Mouse (Mus musculus) skeletal muscle tissue, adult 2 months (tissue): ENCODE measurements around the gene Atp6v0d1.
A peak's percentile ranks its signal among the peaks of the same experiment; 100 is the strongest.

Source experiments
- DNase-seq: peaks from one replicate; pipeline ENCODE4 v3.0.0-alpha.2; 2012; ENCODE audit warnings: low read depth, low spot score

Gene Atp6v0d1

DNA sequence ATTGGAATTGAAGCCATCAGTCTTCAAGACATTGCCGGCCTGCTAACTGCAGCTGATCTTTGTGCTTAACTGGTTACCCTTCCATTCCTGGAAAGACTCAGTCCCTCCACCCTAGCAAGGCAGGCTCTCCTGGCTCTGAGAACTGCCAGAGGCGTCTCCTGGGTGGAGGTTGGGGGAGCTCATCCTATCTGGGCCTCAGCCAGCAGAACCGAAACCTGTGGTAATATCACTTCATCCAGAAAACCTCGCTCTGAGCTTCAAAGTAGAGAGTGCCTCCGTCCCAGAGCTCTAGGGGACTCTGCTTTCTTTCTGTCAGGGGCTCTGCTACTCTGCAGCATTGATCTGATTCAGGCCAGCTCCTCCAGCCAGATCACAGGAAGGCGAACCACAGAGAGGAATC lies 58.9 kb downstream of the Atp6v0d1 start:
- DNase-seq, result no peak

- no peak for DNase-seq
Observed at GRCm38 (mm10) chr8:105504617-105505016, 61.2 kb downstream of the Atp6v0d1 start.

GRCm38 (mm10) chr8:105499787-105500186 lies 66.1 kb downstream of the Atp6v0d1 start:
- DNase-seq, result no peak

DNA sequence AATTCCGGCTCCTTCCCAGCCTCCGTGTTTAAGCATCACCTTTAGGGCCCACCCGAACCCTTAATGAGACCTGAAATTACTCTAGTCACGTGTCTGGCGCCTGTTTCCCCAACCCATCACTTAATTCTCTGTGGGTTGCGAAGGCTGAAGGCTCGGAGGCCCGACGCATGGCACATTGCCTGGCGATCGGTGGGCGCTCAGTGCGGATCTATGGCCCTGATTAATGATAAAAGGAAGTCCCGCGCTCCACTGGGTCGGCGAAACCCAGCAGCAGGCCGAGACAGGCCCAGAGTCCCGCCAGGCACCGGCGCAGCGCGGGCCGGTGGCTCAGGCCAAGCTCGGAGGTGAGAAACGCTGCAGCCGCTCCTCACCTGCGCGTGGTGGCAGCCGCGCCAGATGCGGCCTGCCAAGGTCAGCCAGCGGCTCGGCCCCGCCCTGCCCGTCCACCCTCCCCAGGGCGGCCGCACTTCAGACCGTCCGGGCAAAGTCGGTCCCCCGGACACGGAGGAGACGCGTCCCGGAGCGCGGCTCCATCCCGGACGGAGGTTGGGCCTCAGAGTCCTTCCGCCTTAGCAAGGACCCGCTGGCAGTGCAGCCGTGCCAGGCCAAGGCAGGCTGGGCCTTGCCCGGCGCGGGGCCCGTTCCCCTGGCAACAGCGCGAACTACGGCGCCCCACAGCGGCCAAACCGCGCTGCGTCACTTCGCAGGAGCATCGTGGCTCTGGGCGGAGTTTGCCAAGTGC lies 69.2 kb downstream of the Atp6v0d1 start, which contains the start of gene Zdhhc1:
Gene Zdhhc1 (minus strand): TSS at position 464 of the 742 bp plus-strand sequence.
- DNase-seq, result peak; percentile 64

GRCm38 (mm10) chr8:105495350-105496302 lies 70.2 kb downstream of the Atp6v0d1 start:
- DNase-seq, result no peak

- no peak for DNase-seq
Observed at GRCm38 (mm10) chr8:105494566-105494965, 71.3 kb downstream of the Atp6v0d1 start.

DNA sequence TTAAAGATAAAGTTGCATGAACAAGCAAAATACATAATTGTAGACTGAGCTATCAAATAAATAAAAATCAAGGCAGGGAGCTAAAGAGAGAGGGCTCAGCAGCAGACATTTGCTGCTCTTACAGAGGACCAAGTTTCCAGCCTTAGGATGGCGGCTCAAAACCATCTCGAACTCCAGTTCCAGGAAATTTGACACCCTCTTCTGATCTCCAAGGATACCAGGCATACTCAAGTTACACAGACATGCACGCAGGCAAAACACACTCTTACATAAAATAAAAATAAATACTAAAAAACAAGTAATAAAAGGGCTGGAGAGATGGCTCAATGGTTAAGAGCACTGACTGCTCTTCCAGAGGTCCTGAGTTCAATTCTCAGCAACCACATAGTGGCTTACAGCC lies 72.4 kb downstream of the Atp6v0d1 start:
- no peak for DNase-seq

DNA sequence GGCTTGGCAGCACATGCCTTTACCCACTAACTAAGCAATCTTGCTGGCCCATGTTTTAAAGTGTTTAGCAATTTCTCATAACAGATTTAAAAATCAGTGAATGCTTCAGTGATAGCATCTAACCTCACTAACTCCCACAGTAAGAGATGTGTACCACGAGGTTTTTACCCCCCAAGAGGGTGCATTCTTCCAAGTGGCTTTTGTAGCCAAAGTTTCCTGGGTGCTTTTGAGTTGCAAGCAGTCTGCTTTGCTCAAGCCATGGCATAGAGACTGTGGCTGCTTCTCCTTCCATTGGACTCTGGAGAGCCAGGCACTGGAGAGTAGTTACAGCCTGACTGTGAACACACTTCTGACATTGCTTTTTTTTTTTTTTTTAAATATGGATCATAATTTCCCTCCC lies 76.6 kb downstream of the Atp6v0d1 start:
- no peak for DNase-seq

GRCm38 (mm10) chr8:105488082-105488481 lies 77.8 kb downstream of the Atp6v0d1 start:
- no peak for DNase-seq

GRCm38 (mm10) chr8:105484392-105484791 lies 81.5 kb downstream of the Atp6v0d1 start:
- peak; percentile 67 for DNase-seq

DNA sequence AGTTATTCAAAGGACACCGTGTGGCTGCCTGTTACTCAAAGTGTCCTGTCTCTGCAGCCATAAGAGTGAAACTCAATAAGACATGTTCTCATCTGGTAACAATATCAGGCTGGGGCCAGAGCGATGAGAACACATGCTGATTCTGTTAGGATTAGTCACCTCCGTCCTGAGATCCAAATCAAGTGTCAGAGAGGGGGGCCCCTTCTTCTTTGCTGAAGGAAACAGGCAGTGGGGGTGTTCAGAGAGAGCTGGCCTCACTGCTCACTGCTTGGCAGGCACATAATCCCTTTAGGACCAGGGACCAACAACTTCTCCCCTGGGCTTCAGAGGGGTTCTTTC lies 81.8 kb downstream of the Atp6v0d1 start:
- peak; percentile 83 for DNase-seq

GRCm38 (mm10) chr8:105483212-105484029 lies 82.4 kb downstream of the Atp6v0d1 start:
- peak; percentile 59 for DNase-seq

DNA sequence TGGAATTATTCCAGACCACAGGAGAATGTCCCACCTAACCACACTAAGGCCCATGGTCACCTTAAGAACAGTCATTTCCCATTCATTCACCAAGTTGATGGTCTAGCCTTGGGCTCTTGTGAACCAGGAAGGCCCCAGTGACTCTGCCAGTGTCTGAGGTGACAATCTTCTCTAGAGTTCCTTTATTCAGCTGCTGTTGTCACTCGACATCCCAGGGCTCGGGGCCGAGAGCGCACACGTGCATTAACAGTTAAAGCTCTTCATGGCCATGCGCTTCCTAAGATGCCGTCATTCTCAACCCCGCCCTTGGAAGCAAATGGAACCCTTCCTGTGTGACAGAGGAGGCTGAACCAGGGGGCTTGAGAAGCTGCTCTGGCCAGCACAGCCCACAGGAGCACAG lies 83.7 kb downstream of the Atp6v0d1 start:
- no peak for DNase-seq

- no peak for DNase-seq
Observed at GRCm38 (mm10) chr8:105481453-105481852, 84.4 kb downstream of the Atp6v0d1 start.

- DNase-seq, result no peak
Observed at GRCm38 (mm10) chr8:105481013-105481412, 84.8 kb downstream of the Atp6v0d1 start.

GRCm38 (mm10) chr8:105477792-105478191 lies 88.1 kb downstream of the Atp6v0d1 start:
- DNase-seq, result no peak

- no peak for DNase-seq
Observed at GRCm38 (mm10) chr8:105476628-105477413, 89.0 kb downstream of the Atp6v0d1 start.

DNA sequence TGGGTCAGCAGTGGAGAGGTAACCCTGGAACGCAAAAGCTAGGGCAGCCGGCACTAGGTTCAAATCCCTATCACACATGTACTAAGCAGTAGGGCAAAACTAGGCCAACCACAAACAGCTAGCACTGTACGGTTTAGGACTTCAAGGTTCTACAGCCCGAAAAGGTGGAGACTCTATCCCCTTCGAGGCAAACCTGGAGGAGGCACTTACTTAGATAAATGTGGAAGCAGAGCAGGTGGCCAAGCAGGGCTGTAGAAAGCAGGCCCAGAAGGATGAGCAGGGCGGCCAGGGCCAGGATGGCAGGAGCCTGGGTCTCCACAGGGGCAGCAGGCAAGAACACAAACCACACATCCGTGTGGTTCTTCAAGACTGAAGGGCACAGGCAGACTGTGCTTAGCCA lies 89.7 kb downstream of the Atp6v0d1 start:
- no peak for DNase-seq

GRCm38 (mm10) chr8:105475742-105476141 lies 90.1 kb downstream of the Atp6v0d1 start:
- no peak for DNase-seq

DNA sequence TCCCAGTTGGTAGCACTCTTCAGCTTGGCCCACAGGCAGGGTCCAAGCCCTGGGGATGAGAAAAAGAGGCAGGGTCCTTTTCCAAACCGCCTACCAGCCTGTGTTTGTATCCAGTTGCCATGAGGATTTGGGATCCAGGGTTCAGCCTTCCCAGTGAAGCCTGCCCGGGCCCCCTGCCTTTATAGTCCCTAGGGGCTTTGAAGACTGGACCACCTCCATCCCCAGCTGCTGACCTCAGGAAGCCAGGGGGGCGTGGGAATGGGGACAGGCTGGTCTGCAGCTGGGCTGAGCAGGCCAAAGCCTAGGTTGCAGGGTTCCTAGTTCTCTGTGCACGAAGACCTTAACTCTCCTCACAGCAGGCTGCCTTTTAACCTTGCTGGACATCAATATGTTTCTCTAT lies 90.6 kb downstream of the Atp6v0d1 start:
- DNase-seq, result peak; percentile 68

DNA sequence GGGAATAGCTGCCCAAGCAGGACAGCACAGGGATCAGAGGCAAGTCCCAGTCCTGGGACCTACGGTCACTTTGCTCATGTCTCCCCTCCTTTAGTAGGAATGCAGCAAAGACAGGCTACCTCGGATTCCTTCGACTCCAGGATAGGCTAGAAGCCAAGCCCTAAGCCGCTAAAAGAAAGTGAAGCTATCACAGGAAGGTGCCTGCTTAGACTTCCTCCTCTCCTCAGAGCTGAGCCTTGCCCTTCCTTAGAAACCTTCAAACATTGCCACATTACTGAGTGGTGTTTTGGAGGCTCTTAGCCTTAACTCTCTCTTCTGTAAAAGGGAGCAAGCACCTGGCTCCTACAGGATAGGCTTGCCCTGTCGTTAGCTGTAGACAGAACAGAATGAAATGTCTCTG lies 91.2 kb downstream of the Atp6v0d1 start:
- no peak for DNase-seq
